Mouse (Mus musculus) CH12.LX (cell line): ENCODE data around the gene Wrap53. TPM values are rescaled to one million over a fixed set of nuclear protein-coding genes. Genes with fewer than 3 reads are reported as not detected.
A peak's percentile ranks its signal among the peaks of the same experiment; 100 is the strongest.

Experiments
- DNase-seq: peaks from one replicate; pipeline ENCODE4 v3.0.0-alpha.2; 2013; ENCODE audit errors: extremely low read depth
- H3K27ac ChIP-seq: 2 replicates; pipeline ENCODE4 v1.5.1; 2012; ENCODE audit warnings: low read depth, mild to moderate bottlenecking, control low read depth, moderate library complexity; ENCODE audit not compliant: insufficient read depth
- H3K27me3 ChIP-seq: replicated peaks from 2 replicates; pipeline ENCODE3; 2012; ENCODE audit warnings: inconsistent platforms
- H3K36me3 ChIP-seq, 2 experiments: replicated peaks in 1 of 2; 2 replicates each; pipeline versions ENCODE3 to v1.6.1; 2012; ENCODE audit warnings: inconsistent platforms in 1 of 2, low read length in 1 of 2, mild to moderate bottlenecking in 1 of 2, mixed read lengths in 1 of 2, moderate library complexity in 1 of 2; ENCODE audit not compliant: control insufficient read depth in 1 of 2, insufficient read depth in 1 of 2
- H3K4me1 ChIP-seq, 2 experiments: 2 replicates each; pipeline ENCODE4 v1.6.1; 2012; ENCODE audit warnings: inconsistent platforms in 1 of 2, moderate library complexity in 1 of 2; ENCODE audit not compliant: insufficient read depth in 2 of 2, control insufficient read depth in 1 of 2
- H3K4me2 ChIP-seq: 2 replicates; pipeline ENCODE4 v1.6.1; 2012; ENCODE audit warnings: low read depth, mild to moderate bottlenecking, control low read depth; ENCODE audit not compliant: poor library complexity, insufficient read depth, severe bottlenecking
- H3K4me3 ChIP-seq, 3 experiments: fragments of 150-350 bp in 1 of 3; sonication (generic) in 1 of 3; replicated peaks in 1 of 3; 2 replicates each; pipeline versions ENCODE3 to v1.5.1; 2011 to 2012; ENCODE audit warnings: low read depth in 2 of 3, low read length in 2 of 3, mild to moderate bottlenecking in 2 of 3, moderate library complexity in 2 of 3, control low read depth in 1 of 3, improper control_type of control experiment in 1 of 3, inconsistent platforms in 1 of 3, mixed read lengths in 1 of 3; ENCODE audit not compliant: poor library complexity in 1 of 3
- H3K79me2 ChIP-seq: replicated peaks from 2 replicates; pipeline ENCODE4 v1.6.1; 2012; ENCODE audit warnings: mild to moderate bottlenecking, moderate library complexity; ENCODE audit not compliant: control insufficient read depth, poor library complexity, insufficient read depth, severe bottlenecking; ENCODE audit errors: extremely low read depth
- H3K9ac ChIP-seq: 2 replicates; pipeline ENCODE4 v1.6.1; 2012; ENCODE audit warnings: low read depth, mild to moderate bottlenecking, control low read depth, moderate library complexity; ENCODE audit not compliant: insufficient read depth
- H3K9me3 ChIP-seq: replicated peaks from 2 replicates; pipeline ENCODE3; 2012; ENCODE audit warnings: low read length, inconsistent platforms, mixed read lengths
- CHD2 ChIP-seq: IDR thresholded peaks from 2 replicates; pipeline ENCODE4 v1.6.1; 2011; ENCODE audit warnings: low read length, improper control_type of control experiment
- CTCF ChIP-seq, 2 experiments: IDR thresholded peaks in 1 of 2; conservative IDR thresholded peaks in 1 of 2; 2 replicates each; pipeline ENCODE4 v1.5.1; 2011 to 2012; ENCODE audit warnings: low read depth in 2 of 2, low read length in 2 of 2, improper control_type of control experiment in 1 of 2, inconsistent platforms in 1 of 2, mild to moderate bottlenecking in 1 of 2, moderate library complexity in 1 of 2
- EP300 ChIP-seq: IDR thresholded peaks from 2 replicates; pipeline ENCODE4 v1.6.1; 2011; ENCODE audit warnings: low read length, improper control_type of control experiment
- ETS1 ChIP-seq: conservative IDR thresholded peaks from 2 replicates; pipeline ENCODE4 v1.6.1; 2012; ENCODE audit warnings: low read depth, mild to moderate bottlenecking, inconsistent platforms, low read length, improper control_type of control experiment, moderate library complexity
- GABPA ChIP-seq: IDR thresholded peaks from 2 replicates; pipeline ENCODE4 v1.6.1; 2012; ENCODE audit warnings: low read depth, low read length, improper control_type of control experiment, inconsistent platforms; ENCODE audit not compliant: insufficient replicate concordance
- IRF4 ChIP-seq: IDR thresholded peaks from 2 replicates; pipeline ENCODE4 v1.6.1; 2014; ENCODE audit warnings: low read depth, mild to moderate bottlenecking, inconsistent platforms, low read length, improper control_type of control experiment
- KAT2A ChIP-seq: IDR thresholded peaks from 2 replicates; pipeline ENCODE4 v1.6.1; 2012; ENCODE audit warnings: low read length, improper control_type of control experiment, inconsistent platforms; ENCODE audit not compliant: insufficient replicate concordance
- MAFK ChIP-seq: IDR thresholded peaks from 2 replicates; pipeline ENCODE4 v1.6.1; 2011; ENCODE audit warnings: low read length, improper control_type of control experiment; ENCODE audit not compliant: insufficient replicate concordance
- MAX ChIP-seq: IDR thresholded peaks from 2 replicates; pipeline ENCODE4 v1.6.1; 2011; ENCODE audit warnings: low read length, improper control_type of control experiment
- MAZ ChIP-seq: IDR thresholded peaks from 2 replicates; pipeline ENCODE4 v1.6.1; 2012; ENCODE audit warnings: low read depth, mild to moderate bottlenecking, inconsistent platforms, low read length, improper control_type of control experiment, moderate library complexity
- MXI1 ChIP-seq: IDR thresholded peaks from 2 replicates; pipeline ENCODE4 v1.6.1; 2011; ENCODE audit warnings: mild to moderate bottlenecking, low read depth, low read length, improper control_type of control experiment
- POLR2A ChIP-seq: IDR thresholded peaks from 2 replicates; pipeline ENCODE4 v1.6.1; 2011; ENCODE audit warnings: low read depth, mild to moderate bottlenecking, improper control_type of control experiment, low read length
- POLR2AphosphoS2 ChIP-seq: IDR thresholded peaks from 2 replicates; pipeline ENCODE4 v1.6.1; 2011; ENCODE audit warnings: low read depth, low read length, improper control_type of control experiment
- RCOR1 ChIP-seq: conservative IDR thresholded peaks from 2 replicates; pipeline ENCODE4 v1.6.1; 2012; ENCODE audit warnings: low read depth, mild to moderate bottlenecking, inconsistent platforms, low read length, improper control_type of control experiment
- TCF12 ChIP-seq: IDR thresholded peaks from 2 replicates; pipeline ENCODE4 v1.6.1; 2014; ENCODE audit warnings: low read depth, mild to moderate bottlenecking, inconsistent platforms, low read length, improper control_type of control experiment
- USF2 ChIP-seq: conservative IDR thresholded peaks from 2 replicates; pipeline ENCODE4 v1.6.1; 2011; ENCODE audit warnings: low read depth, low read length, improper control_type of control experiment
- ZC3H11A ChIP-seq: IDR thresholded peaks from 2 replicates; pipeline ENCODE4 v1.6.1; 2012; ENCODE audit warnings: low read depth, mild to moderate bottlenecking, inconsistent platforms, low read length, improper control_type of control experiment
- dilution Hi-C: fragments of 300-500 bp; cut with MboI; formaldehyde crosslinking; loops from 2 replicates; pipeline ENCODE4 v1.14.3; 2020; ENCODE audit warnings: low sequenced_read_pairs; ENCODE audit not compliant: extremely low pct_unique_long_range_greater_than_20kb, extremely low pct_ligation_motif_present
- in situ Hi-C: fragments of 300-500 bp; cut with MboI; formaldehyde crosslinking; loops from 3 replicates; pipeline ENCODE4 v1.14.3; 2019; ENCODE audit warnings: low sequenced_read_pairs, low pct_ligation_motif_present, low pct_unique_long_range_greater_than_20kb, mixed read lengths
- polyA plus RNA-seq: library from polyadenylated mRNA; unstranded; fragments of >175 nt; gene quantifications from 2 replicates; pipeline ENCODE4 v1.2.1, GENCODE M21; 2012; ENCODE audit warnings: low read depth; ENCODE audit not compliant: insufficient read length
- total RNA-seq, 2 experiments: library from RNA; depleted of rRNA; stranded (reverse); fragments of 300-350 nt in 1 of 2; fragments of >200 nt in 1 of 2; gene quantifications; 2 replicates each; pipeline ENCODE4 v1.2.3; 2012 to 2014

Gene Wrap53
- total and polyA plus RNA-seq, 3 experiments, result 25.4 to 36.0 (median 34.2) TPM

DNA sequence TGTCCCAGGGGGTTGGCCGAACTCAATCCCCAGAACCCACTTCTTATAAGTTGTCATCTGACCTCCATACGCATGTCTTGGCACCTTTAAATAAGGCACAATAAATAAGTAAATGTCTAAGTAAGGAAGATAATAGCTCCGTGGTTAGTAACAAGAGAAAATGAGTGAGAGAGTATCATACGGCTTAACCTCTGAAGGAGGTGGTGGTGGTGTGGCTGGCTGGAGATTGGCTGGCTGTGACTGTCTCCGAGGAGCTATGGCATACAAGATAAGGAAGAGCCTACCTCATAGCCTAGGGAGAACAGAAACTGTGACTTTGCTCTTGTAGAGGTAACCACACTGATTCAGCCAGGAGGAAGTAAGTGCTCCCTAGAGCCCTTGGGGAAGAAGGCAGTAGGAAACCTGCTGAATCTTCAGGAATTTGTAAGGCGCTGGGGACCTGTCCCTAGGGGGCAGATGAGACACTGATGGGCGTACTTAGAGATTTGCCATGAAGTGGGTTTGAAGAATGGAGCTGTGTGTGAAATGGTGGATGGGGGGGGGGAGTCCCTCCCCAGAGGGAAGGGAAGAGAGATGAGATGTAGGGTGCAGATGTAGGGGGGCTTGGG, 5.8 kb upstream of the Wrap53 start:
- H3K79me2 ChIP-seq, result peaks cover 60% of the 10 kb centered on the region
- H3K9me3 ChIP-seq, result no peaks in the 10 kb centered on the region
- in situ Hi-C loops, result no loop called here
- H3K27me3 ChIP-seq, result no peaks in the 10 kb centered on the region
- TF ChIP-seq GABPA, result no peak
- TF ChIP-seq MAFK, result 0 out of 2 replicates have a peak, but pooled peaks have one; percentile 24
- no peak for TF ChIP-seq USF2
- TF ChIP-seq EP300, result peak; percentile 51
- TF ChIP-seq ETS1, result 0 out of 2 replicates have a peak, but pooled peaks have one; percentile 7
- 0 out of 4 replicates have a peak, but pooled peaks of 1 of the 2 experiments have one; percentile 7 for TF ChIP-seq CTCF (conservative IDR thresholded peaks at IDR 0.05 in 1 of 2, IDR thresholded peaks at IDR 0.05 in 1 of 2; ENCODE audit: low read depth in 2 of 2, low read length in 2 of 2)
- no peak for TF ChIP-seq MAX
- TF ChIP-seq KAT2A, result 0 out of 2 replicates have a peak, but pooled peaks have one; percentile 40
- peak; percentile 88 for TF ChIP-seq POLR2AphosphoS2
- TF ChIP-seq RCOR1, result 0 out of 2 replicates have a peak, but pooled peaks have one; percentile 22
- TF ChIP-seq IRF4, result peak; percentile 29; the same call in 1 of the 2 replicates
- TF ChIP-seq ZC3H11A, result no peak
- 0 out of 2 replicates have a peak, but pooled peaks have one; percentile 14 for TF ChIP-seq MAZ
- peak; percentile 7; the same call in 1 of the 2 replicates for TF ChIP-seq CHD2
- TF ChIP-seq TCF12, result peak; percentile 25; the same call in 1 of the 2 replicates
- 0 out of 2 replicates have a peak, but pooled peaks have one; percentile 27 for TF ChIP-seq MXI1
- H3K36me3 ChIP-seq, result peaks cover 57 to 81% of the 10 kb centered on the region in 2 experiments
- H3K4me1 ChIP-seq, result peaks cover 16 to 48% of the 10 kb centered on the region in 2 experiments
- no peak overlapping the region for H3K4me3 ChIP-seq
- dilution Hi-C loops, result no loop called here
- no peak overlapping the region for H3K9ac ChIP-seq
- H3K4me2 ChIP-seq, result peak overlapping the region; percentile 17
- peak overlapping the region; percentile 40 for H3K27ac ChIP-seq
- peak; percentile 79 for DNase-seq

DNA sequence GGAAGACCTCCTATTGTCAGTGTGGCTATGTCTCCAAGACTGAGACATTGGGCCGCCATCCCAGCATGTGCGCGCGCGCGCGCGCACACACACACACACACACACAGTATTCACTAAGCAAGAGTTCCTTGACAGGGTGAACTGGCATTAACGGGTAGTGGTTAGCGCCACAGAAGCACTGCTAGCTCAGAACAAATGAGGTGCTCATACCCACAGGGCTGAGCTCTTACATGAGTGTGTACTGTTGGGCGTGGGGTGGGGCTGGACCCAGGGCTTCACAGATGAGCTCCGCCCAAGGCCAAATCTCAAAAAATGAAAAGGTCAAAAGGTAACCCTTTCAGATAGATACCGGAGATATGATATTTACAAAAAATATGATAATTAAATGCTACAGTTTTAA, 4.9 kb upstream of the Wrap53 start:
- no peak overlapping the region for H3K27ac ChIP-seq
- H3K79me2 ChIP-seq, result peaks cover 66% of the 10 kb centered on the region
- peaks cover 49 to 72% of the 10 kb centered on the region in 2 experiments for H3K36me3 ChIP-seq
- in situ Hi-C loops, result no loop called here
- no peak overlapping the region for H3K4me3 ChIP-seq
- H3K4me2 ChIP-seq, result no peak overlapping the region
- H3K9me3 ChIP-seq, result no peaks in the 10 kb centered on the region
- peaks cover 16 to 48% of the 10 kb centered on the region in 2 experiments for H3K4me1 ChIP-seq
- H3K9ac ChIP-seq, result no peak overlapping the region
- dilution Hi-C loops, result no loop called here
- H3K27me3 ChIP-seq, result no peaks in the 10 kb centered on the region
- no peak for DNase-seq
- TF ChIP-seq POLR2A (peak; percentile 19; the same call in 1 of the 2 replicates), KAT2A (no peak)
